Mouse (Mus musculus): ENCODE results near the gene Traf3ip2. TPM values are rescaled to one million over a fixed set of nuclear protein-coding genes. Genes with fewer than 3 reads are reported as not detected.

Gene Traf3ip2
- total and polyA plus RNA-seq, 2 experiments = 0.74 to 4.4 TPM

GRCm38 (mm10) chr10:39648278-39648677 lies 35.5 kb downstream of the Traf3ip2 start:
- 91% methylated on average over 3 of the region's 3 CpGs for WGBS
- Histone ChIP-seq H3K79me2 (ENCODE audit: control insufficient read depth, insufficient read depth, low read length) (no peaks in the 10 kb centered on the region), H3K27ac (replicated peaks; ENCODE audit: insufficient read depth, low read depth, low read length) (no peak overlapping the region), H3K9ac (ENCODE audit: low read depth, low read length) (no peak overlapping the region), H3K4me3 (ENCODE audit: insufficient read depth, low read depth, low read length) (no peak overlapping the region), H3K27me3 (ENCODE audit: control insufficient read depth, insufficient read depth, low read length) (no peaks in the 10 kb centered on the region), H3K36me3 (ENCODE audit: control insufficient read depth, insufficient read depth, low read length) (peaks cover 16% of the 10 kb centered on the region), H3K4me1 (ENCODE audit: control insufficient read depth, insufficient read depth, low read length) (no peaks in the 10 kb centered on the region; the same call in 1 of the 2 replicates)
- TF ChIP-seq CTCF (IDR thresholded peaks at IDR 0.05; ENCODE audit: low read depth, low read length) (no peak), POLR2A (IDR thresholded peaks at IDR 0.05; ENCODE audit: extremely low read depth, insufficient read depth, low read length) (no peak)
- DNase-seq (ENCODE audit: extremely low read depth, low read depth, low spot score) = no peak

- DNase-seq (ENCODE audit: extremely low read depth, low read depth, low spot score) = no peak
- no peak overlapping the region for H3K4me3 ChIP-seq (ENCODE audit: insufficient read depth, low read depth, low read length)
- peaks cover 16% of the 10 kb centered on the region for H3K36me3 ChIP-seq (ENCODE audit: control insufficient read depth, insufficient read depth, low read length)
- H3K4me1 ChIP-seq (ENCODE audit: control insufficient read depth, insufficient read depth, low read length) = no peaks in the 10 kb centered on the region; the same call in 1 of the 2 replicates
- no peak overlapping the region for H3K9ac ChIP-seq (ENCODE audit: low read depth, low read length)
- H3K27ac ChIP-seq (replicated peaks; ENCODE audit: insufficient read depth, low read depth, low read length) = no peak overlapping the region
- no peaks in the 10 kb centered on the region for H3K27me3 ChIP-seq (ENCODE audit: control insufficient read depth, insufficient read depth, low read length)
- H3K79me2 ChIP-seq (ENCODE audit: control insufficient read depth, insufficient read depth, low read length) = no peaks in the 10 kb centered on the region
- TF ChIP-seq CTCF (IDR thresholded peaks at IDR 0.05; ENCODE audit: low read depth, low read length) (no peak), POLR2A (IDR thresholded peaks at IDR 0.05; ENCODE audit: extremely low read depth, insufficient read depth, low read length) (no peak)
- WGBS = 95% methylated on average over 3 of the region's 3 CpGs
These were observed 36.8 kb downstream of the Traf3ip2 start for GRCm38 (mm10) chr10:39649550-39649949.

- H3K4me3 ChIP-seq (ENCODE audit: insufficient read depth, low read depth, low read length) = no peak overlapping the region
- H3K79me2 ChIP-seq (ENCODE audit: control insufficient read depth, insufficient read depth, low read length) = no peaks in the 10 kb centered on the region
- H3K36me3 ChIP-seq (ENCODE audit: control insufficient read depth, insufficient read depth, low read length) = peaks cover 16% of the 10 kb centered on the region
- H3K27me3 ChIP-seq (ENCODE audit: control insufficient read depth, insufficient read depth, low read length) = no peaks in the 10 kb centered on the region
- H3K4me1 ChIP-seq (ENCODE audit: control insufficient read depth, insufficient read depth, low read length) = no peaks in the 10 kb centered on the region; the same call in 1 of the 2 replicates
- no peak for TF ChIP-seq POLR2A (IDR thresholded peaks at IDR 0.05; ENCODE audit: extremely low read depth, insufficient read depth, low read length)
- TF ChIP-seq CTCF (IDR thresholded peaks at IDR 0.05; ENCODE audit: low read depth, low read length) = no peak
- no peak for DNase-seq (ENCODE audit: extremely low read depth, low read depth, low spot score)
- no peak overlapping the region for H3K9ac ChIP-seq (ENCODE audit: low read depth, low read length)
- WGBS = 98% methylated on average over 3 of the region's 3 CpGs
- H3K27ac ChIP-seq (replicated peaks; ENCODE audit: insufficient read depth, low read depth, low read length) = no peak overlapping the region
These were observed 37.6 kb downstream of the Traf3ip2 start for GRCm38 (mm10) chr10:39650316-39650715.

- Histone ChIP-seq H3K27me3 (ENCODE audit: control insufficient read depth, insufficient read depth, low read length) (no peaks in the 10 kb centered on the region), H3K4me3 (ENCODE audit: insufficient read depth, low read depth, low read length) (no peak overlapping the region), H3K4me1 (ENCODE audit: control insufficient read depth, insufficient read depth, low read length) (no peaks in the 10 kb centered on the region), H3K9ac (ENCODE audit: low read depth, low read length) (no peak overlapping the region), H3K36me3 (ENCODE audit: control insufficient read depth, insufficient read depth, low read length) (peaks cover 8% of the 10 kb centered on the region; the same call in 1 of the 2 replicates), H3K27ac (replicated peaks; ENCODE audit: insufficient read depth, low read depth, low read length) (no peak overlapping the region), H3K79me2 (ENCODE audit: control insufficient read depth, insufficient read depth, low read length) (no peaks in the 10 kb centered on the region)
- no peak for DNase-seq (ENCODE audit: extremely low read depth, low read depth, low spot score)
- 86% methylated on average over 8 of the region's 8 CpGs for WGBS
- TF ChIP-seq CTCF (IDR thresholded peaks at IDR 0.05; ENCODE audit: low read depth, low read length) (no peak), POLR2A (IDR thresholded peaks at IDR 0.05; ENCODE audit: extremely low read depth, insufficient read depth, low read length) (no peak)
These were observed 41.3 kb downstream of the Traf3ip2 start for GRCm38 (mm10) chr10:39654001-39654416.

GRCm38 (mm10) chr10:39658901-39659410 lies 46.2 kb downstream of the Traf3ip2 start:
- H3K79me2 ChIP-seq (ENCODE audit: control insufficient read depth, insufficient read depth, low read length) = no peaks in the 10 kb centered on the region
- no peaks in the 10 kb centered on the region for H3K27me3 ChIP-seq (ENCODE audit: control insufficient read depth, insufficient read depth, low read length)
- H3K27ac ChIP-seq (replicated peaks; ENCODE audit: insufficient read depth, low read depth, low read length) = no peak overlapping the region
- TF ChIP-seq POLR2A (IDR thresholded peaks at IDR 0.05; ENCODE audit: extremely low read depth, insufficient read depth, low read length) (no peak), CTCF (IDR thresholded peaks at IDR 0.05; ENCODE audit: low read depth, low read length) (no peak)
- 0 out of 2 replicates have a peak, but pooled peaks cover 3% of the 10 kb centered on the region for H3K36me3 ChIP-seq (ENCODE audit: control insufficient read depth, insufficient read depth, low read length)
- peaks cover 4% of the 10 kb centered on the region; the same call in 1 of the 2 replicates for H3K4me1 ChIP-seq (ENCODE audit: control insufficient read depth, insufficient read depth, low read length)
- no peak overlapping the region for H3K9ac ChIP-seq (ENCODE audit: low read depth, low read length)
- no peak for DNase-seq (ENCODE audit: extremely low read depth, low read depth, low spot score)
- 57% methylated on average over 5 of the region's 5 CpGs for WGBS
- no peak overlapping the region for H3K4me3 ChIP-seq (ENCODE audit: insufficient read depth, low read depth, low read length)
